Mouse (Mus musculus): ENCODE measurements around the gene Map3k20.

Gene Map3k20

GRCm38 (mm10) chr2:72322681-72323353, 37.4 kb downstream of the Map3k20 start:
- no peak for DNase-seq

GRCm38 (mm10) chr2:72324436-72324835, 39.0 kb downstream of the Map3k20 start:
- DNase-seq = no peak

GRCm38 (mm10) chr2:72326491-72326890, 41.1 kb downstream of the Map3k20 start:
- DNase-seq = no peak

GRCm38 (mm10) chr2:72328435-72328834, 43.0 kb downstream of the Map3k20 start:
- no peak for DNase-seq

GRCm38 (mm10) chr2:72330955-72331481, 45.6 kb downstream of the Map3k20 start:
- DNase-seq = no peak

GRCm38 (mm10) chr2:72332067-72332466, 46.6 kb downstream of the Map3k20 start:
- no peak for DNase-seq

GRCm38 (mm10) chr2:72333210-72333609, 47.8 kb downstream of the Map3k20 start:
- no peak for DNase-seq

GRCm38 (mm10) chr2:72336840-72337239, 51.4 kb downstream of the Map3k20 start:
- DNase-seq = no peak

GRCm38 (mm10) chr2:72345281-72345680, 59.8 kb downstream of the Map3k20 start:
- DNase-seq = no peak

GRCm38 (mm10) chr2:72351329-72351728, 65.9 kb downstream of the Map3k20 start:
- DNase-seq = no peak

GRCm38 (mm10) chr2:72351776-72352175, 66.3 kb downstream of the Map3k20 start:
- no peak for DNase-seq

GRCm38 (mm10) chr2:72352756-72353155, 67.3 kb downstream of the Map3k20 start:
- DNase-seq = no peak

- no peak for DNase-seq
Observed at GRCm38 (mm10) chr2:72356471-72356870, 71.0 kb downstream of the Map3k20 start.

GRCm38 (mm10) chr2:72361572-72361971, 76.1 kb downstream of the Map3k20 start:
- DNase-seq = no peak

- no peak for DNase-seq
Observed at GRCm38 (mm10) chr2:72363449-72363848, 78.0 kb downstream of the Map3k20 start.

- DNase-seq = no peak
Observed at GRCm38 (mm10) chr2:72365930-72366329, 80.5 kb downstream of the Map3k20 start.

- DNase-seq = no peak
Observed at GRCm38 (mm10) chr2:72366503-72366902, 81.1 kb downstream of the Map3k20 start.

- DNase-seq = no peak
Observed at GRCm38 (mm10) chr2:72367850-72368249, 82.4 kb downstream of the Map3k20 start.

- DNase-seq = no peak
Observed at GRCm38 (mm10) chr2:72369140-72369600, 83.7 kb downstream of the Map3k20 start.

- no peak for DNase-seq
Observed at GRCm38 (mm10) chr2:72372136-72372535, 86.7 kb downstream of the Map3k20 start.

GRCm38 (mm10) chr2:72374076-72374475, 88.6 kb downstream of the Map3k20 start:
- no peak for DNase-seq

GRCm38 (mm10) chr2:72375877-72376276, 90.4 kb downstream of the Map3k20 start:
- no peak for DNase-seq

GRCm38 (mm10) chr2:72376946-72377345, 91.5 kb downstream of the Map3k20 start:
- no peak for DNase-seq

GRCm38 (mm10) chr2:72379425-72379824, 94.0 kb downstream of the Map3k20 start:
- DNase-seq = no peak

GRCm38 (mm10) chr2:72382662-72383061, 97.2 kb downstream of the Map3k20 start:
- DNase-seq = no peak
